Mouse (Mus musculus): ENCODE data around the gene Tbc1d1.

Gene Tbc1d1

GRCm38 (mm10) chr5:64237693-64238092, 81.6 kb downstream of the Tbc1d1 start:
- no peak for DNase-seq (ENCODE audit: low read depth, low spot score)

- no peak for DNase-seq (ENCODE audit: low read depth, low spot score)
Observed at GRCm38 (mm10) chr5:64238894-64239652, 83.0 kb downstream of the Tbc1d1 start.

- DNase-seq (ENCODE audit: low read depth, low spot score): no peak
Observed at GRCm38 (mm10) chr5:64240941-64241682, 85.0 kb downstream of the Tbc1d1 start.

DNA sequence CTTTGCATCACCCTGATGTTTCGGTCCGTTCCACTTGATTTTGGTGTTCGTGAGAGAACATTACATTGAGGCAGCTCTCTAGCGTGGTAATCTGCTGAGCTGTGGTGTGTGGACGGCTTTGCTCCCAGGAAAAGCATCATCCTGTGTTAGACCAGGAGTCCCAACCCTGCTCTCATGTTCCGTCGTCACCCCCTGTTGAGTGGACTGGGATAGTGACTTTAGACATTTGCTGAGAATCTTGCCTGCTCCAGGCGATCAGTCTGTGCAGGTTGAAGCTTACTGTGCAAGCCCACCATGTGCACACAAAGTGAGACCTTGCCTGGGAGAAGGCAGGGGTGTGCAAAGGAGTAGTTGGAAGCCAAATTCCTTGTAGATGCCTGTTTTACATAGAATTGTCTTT, 85.8 kb downstream of the Tbc1d1 start:
- DNase-seq (ENCODE audit: low read depth, low spot score): no peak

GRCm38 (mm10) chr5:64242795-64243455, 86.8 kb downstream of the Tbc1d1 start:
- DNase-seq (ENCODE audit: low read depth, low spot score): no peak

DNA sequence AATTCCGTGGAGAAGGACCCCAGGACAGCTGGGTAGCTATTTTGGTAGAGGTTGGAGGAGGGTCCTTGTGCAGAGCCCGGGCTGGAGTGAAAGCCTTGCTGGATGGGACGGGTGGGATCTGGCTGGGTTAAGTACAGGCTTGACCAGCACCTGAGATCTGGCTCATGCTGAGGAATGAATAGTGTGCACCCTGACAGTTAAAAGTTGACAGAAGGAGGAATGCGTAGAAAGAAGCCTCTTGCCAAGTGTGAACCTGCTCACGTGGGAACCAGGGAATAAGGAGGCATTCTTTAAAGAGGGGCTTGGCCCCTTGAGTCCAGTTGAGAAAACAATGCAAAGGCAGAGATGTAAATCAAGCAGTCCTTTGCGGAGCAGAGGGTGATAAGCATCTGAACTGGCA, 87.6 kb downstream of the Tbc1d1 start:
- no peak for DNase-seq (ENCODE audit: low read depth, low spot score)

GRCm38 (mm10) chr5:64244283-64244682, 88.2 kb downstream of the Tbc1d1 start:
- DNase-seq (ENCODE audit: low read depth, low spot score): no peak

GRCm38 (mm10) chr5:64244745-64245144, 88.6 kb downstream of the Tbc1d1 start:
- DNase-seq (ENCODE audit: low read depth, low spot score): no peak

- DNase-seq (ENCODE audit: low read depth, low spot score): no peak
Observed at GRCm38 (mm10) chr5:64251435-64251834, 95.3 kb downstream of the Tbc1d1 start.

GRCm38 (mm10) chr5:64254278-64254677, 98.2 kb downstream of the Tbc1d1 start:
- DNase-seq (ENCODE audit: low read depth, low spot score): no peak

DNA sequence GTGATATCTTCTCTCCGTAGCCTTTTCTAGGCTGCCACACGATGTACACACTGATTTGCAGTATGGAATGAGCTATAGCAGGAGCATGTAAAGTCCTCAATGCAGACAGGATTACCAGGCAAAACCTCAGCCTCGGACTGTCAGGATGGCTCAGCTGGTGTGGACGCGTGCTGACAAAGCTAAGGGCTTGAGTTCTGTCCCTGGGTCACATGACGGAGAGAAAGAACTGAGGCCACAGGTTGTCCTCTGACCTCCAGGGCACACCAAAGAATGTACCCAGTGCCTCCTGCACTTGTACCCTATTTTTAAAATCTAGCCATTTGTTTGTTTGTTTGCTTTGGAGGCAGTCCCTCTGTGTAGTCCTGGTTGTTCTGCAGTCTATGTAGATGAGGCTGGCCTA, 98.9 kb downstream of the Tbc1d1 start:
- no peak for DNase-seq (ENCODE audit: low read depth, low spot score)

DNA sequence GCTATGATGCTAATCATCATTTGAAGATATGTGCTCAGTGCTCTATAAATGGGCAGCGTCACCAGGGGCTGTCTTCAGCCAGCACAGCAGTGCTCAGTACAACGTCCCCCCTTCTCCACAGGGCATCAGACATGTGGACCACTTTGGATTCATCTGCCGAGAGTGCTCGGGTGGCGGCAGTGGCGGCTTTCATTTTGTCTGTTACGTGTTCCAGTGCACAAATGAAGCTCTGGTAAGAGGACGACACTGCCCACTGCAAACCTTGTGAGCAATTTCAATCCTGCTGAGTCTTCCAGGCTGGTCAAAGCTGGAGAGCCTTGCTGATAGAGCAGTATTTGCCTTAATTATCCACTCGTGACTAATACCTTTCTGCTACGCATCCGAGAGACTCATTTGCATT, 107.2 kb downstream of the Tbc1d1 start:
- no peak for DNase-seq (ENCODE audit: low read depth, low spot score)

- no peak for DNase-seq (ENCODE audit: low read depth, low spot score)
Observed at GRCm38 (mm10) chr5:64263898-64264478, 107.9 kb downstream of the Tbc1d1 start.

DNA sequence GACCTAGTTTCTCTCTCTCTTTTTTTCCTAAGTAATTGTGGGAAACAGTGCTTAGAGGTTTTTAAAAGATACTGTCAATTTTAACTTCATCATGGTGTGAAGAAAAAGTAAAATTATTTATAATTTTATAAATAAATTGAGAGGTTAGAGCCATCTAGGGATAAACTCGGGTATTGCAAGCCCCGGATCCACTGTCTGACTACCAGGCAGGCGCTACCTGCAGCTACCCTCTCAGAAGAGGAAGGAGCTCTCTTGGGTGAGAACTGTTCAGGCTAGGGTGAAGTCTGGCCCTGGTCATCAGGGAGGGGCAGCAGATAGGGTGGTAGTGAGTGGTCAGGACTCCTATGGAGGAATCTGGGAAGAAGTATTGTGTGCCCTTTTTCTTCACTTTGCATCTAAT, 109.0 kb downstream of the Tbc1d1 start:
- no peak for DNase-seq (ENCODE audit: low read depth, low spot score)

GRCm38 (mm10) chr5:64265906-64266305, 109.8 kb downstream of the Tbc1d1 start:
- DNase-seq (ENCODE audit: low read depth, low spot score): no peak

- DNase-seq (ENCODE audit: low read depth, low spot score): no peak
Observed at GRCm38 (mm10) chr5:64266534-64266933, 110.4 kb downstream of the Tbc1d1 start.

DNA sequence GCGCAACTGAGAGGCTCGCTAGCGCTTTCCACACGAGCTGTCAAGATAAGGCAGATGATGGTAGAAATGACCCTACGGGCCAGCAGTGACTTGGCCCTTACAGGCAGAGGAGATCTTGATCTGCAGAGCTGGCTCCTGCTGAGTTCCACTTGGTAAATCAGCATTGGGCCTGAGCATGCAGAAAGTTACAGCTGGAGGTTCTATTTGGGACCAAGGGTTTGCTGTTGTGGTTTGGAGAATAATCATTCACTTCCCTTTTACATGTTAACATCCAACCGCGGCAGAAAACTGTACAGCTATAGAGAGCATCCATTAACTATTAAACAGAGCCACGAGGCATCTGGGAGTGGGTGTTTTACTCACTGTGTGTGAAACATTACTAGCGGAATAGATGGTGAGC, 111.2 kb downstream of the Tbc1d1 start:
- no peak for DNase-seq (ENCODE audit: low read depth, low spot score)

- no peak for DNase-seq (ENCODE audit: low read depth, low spot score)
Observed at GRCm38 (mm10) chr5:64269669-64270068, 113.6 kb downstream of the Tbc1d1 start.

- DNase-seq (ENCODE audit: low read depth, low spot score): no peak
Observed at GRCm38 (mm10) chr5:64273517-64273916, 117.4 kb downstream of the Tbc1d1 start.

GRCm38 (mm10) chr5:64274296-64274695, 118.2 kb downstream of the Tbc1d1 start:
- DNase-seq (ENCODE audit: low read depth, low spot score): no peak

- DNase-seq (ENCODE audit: low read depth, low spot score): no peak
Observed at GRCm38 (mm10) chr5:64274738-64275451, 118.8 kb downstream of the Tbc1d1 start.
